In the genomic region with DNA sequence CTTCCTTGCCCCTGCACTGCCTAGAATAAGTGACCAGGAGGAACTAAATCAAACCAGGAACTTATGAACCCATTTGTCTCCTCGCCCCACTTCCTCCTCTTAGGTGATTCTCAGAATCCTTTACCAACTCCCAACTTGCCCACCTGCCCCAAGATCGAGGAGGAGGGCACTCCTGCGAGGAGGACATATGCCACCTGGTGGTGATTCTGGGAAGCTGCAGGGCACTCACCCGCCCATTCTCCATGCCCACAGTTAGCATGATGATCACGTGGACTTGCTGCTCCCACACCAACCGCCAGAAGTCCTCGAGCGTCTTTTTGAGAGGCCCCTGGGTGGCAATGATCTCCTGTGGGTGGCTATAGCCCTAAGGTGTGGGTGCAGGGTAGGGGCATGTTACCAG, we compare ENCODE assay signal across 9 mouse cellular contexts. TPM values are rescaled to one million over a fixed set of nuclear protein-coding genes. Genes with fewer than 3 reads are reported as not detected.
DNase-seq lines count a peak whose midpoint lies in the region; ATAC-seq and TF ChIP-seq lines count a peak whose summit lies in the region.
"Had no signal": no experiment of that assay in that cellular context is flagged by ENCODE, and none has a peak within 500 bp of the region (broad histone marks: within the 10 kb centered on the region; RNA-seq: fewer than 3 reads in every experiment).

No protein-coding gene starts in this region.

- WGBS in kidney, embryonic 14.5 days = 11% methylated on average over 8 of the region's 8 CpGs
- 7% methylated on average over 8 of the region's 8 CpGs for WGBS in lung, adult 2 months

- no peak overlapping the region for H3K4me2 ChIP-seq in kidney, embryonic 14.5 days (replicated peaks; ENCODE audit: low read depth, low read length)

- TF ChIP-seq POLR2A in bone marrow macrophage, adult 2 months (IDR thresholded peaks at IDR 0.05; ENCODE audit: borderline replicate concordance, low read depth, low read length) = no peak
- TF ChIP-seq POLR2A in lung, adult 2 months (IDR thresholded peaks at IDR 0.05; ENCODE audit: borderline replicate concordance, extremely low read depth, low read depth, low read length) = no peak

- H3K4me3 ChIP-seq in kidney, embryonic 14.5 days (ENCODE audit: low read length) = no peak overlapping the region
- no peak overlapping the region for H3K4me3 ChIP-seq in bone marrow macrophage, adult 2 months (ENCODE audit: insufficient read depth, low read length)
- H3K4me3 ChIP-seq in lung, adult 2 months (replicated peaks; ENCODE audit: extremely low read depth, low read depth, low read length) = no peak overlapping the region

- H3K9ac ChIP-seq in kidney, embryonic 14.5 days (ENCODE audit: low read depth, low read length) = no peak overlapping the region

- H3K4me1 ChIP-seq in kidney, embryonic 14.5 days (ENCODE audit: control insufficient read depth, insufficient read depth, low read length) = no peaks in the 10 kb centered on the region
- H3K4me1 ChIP-seq in bone marrow macrophage, adult 2 months (ENCODE audit: control insufficient read depth, insufficient read depth, low read length) = peaks cover 6% of the 10 kb centered on the region
- no peaks in the 10 kb centered on the region for H3K4me1 ChIP-seq in lung, adult 2 months (ENCODE audit: control insufficient read depth, insufficient read depth, low read length)

- no peaks in the 10 kb centered on the region for H3K36me3 ChIP-seq in kidney, embryonic 14.5 days (ENCODE audit: control insufficient read depth, insufficient read depth, low read length)

- H3K27ac ChIP-seq in kidney, embryonic 14.5 days (ENCODE audit: low read depth, low read length) = no peak overlapping the region
- no peak overlapping the region for H3K27ac ChIP-seq in bone marrow macrophage, adult 2 months (ENCODE audit: insufficient read depth, low read depth, low read length)
- H3K27ac ChIP-seq: macrophage had no signal

- peak; percentile 51 for DNase-seq in kidney, adult 18-20 months
- peak; percentile 57 to 67 for DNase-seq in CD8-positive naive resting alpha-beta T cell, adult 2 months (ENCODE audit: low read depth in 2 of 2, low spot score in 2 of 2)
- DNase-seq in lung, adult 2 months = peak; percentile 36
- DNase-seq in retina, postnatal 1 day = peak; percentile 75
- no peak for DNase-seq in heart, postnatal 25 days (ENCODE audit: low spot score)

- intact Hi-C loops in heart, postnatal 25 days (cut with DNase I) = no loop called here

- H3K9me3 ChIP-seq in kidney, embryonic 14.5 days (ENCODE audit: control insufficient read depth, low read length) = no peaks in the 10 kb centered on the region

- no peaks in the 10 kb centered on the region for H3K27me3 ChIP-seq in kidney, embryonic 14.5 days (ENCODE audit: control insufficient read depth, insufficient read depth, low read length)

- no peak; the same call in 1 of the 2 replicates for ATAC-seq in kidney, embryonic 14.5 days (ENCODE audit: low FRiP score, low TSS enrichment)
- peak; percentile 68 to 80 for ATAC-seq in hematopoietic stem cell, adult 5-6 weeks (replicated peaks in 1 of 2; ENCODE audit: insufficient read depth in 1 of 2, low FRiP score in 2 of 2, low TSS enrichment in 1 of 2, low read depth in 1 of 2, poor library complexity in 2 of 2, severe bottlenecking in 2 of 2)

- peak; percentile 88 for TF ChIP-seq CTCF in bone marrow macrophage, adult 2 months (IDR thresholded peaks at IDR 0.05; ENCODE audit: low read depth, low read length)
- peak; percentile 90 for TF ChIP-seq CTCF in lung, adult 2 months (IDR thresholded peaks at IDR 0.05; ENCODE audit: insufficient read depth, low read length)

RNA-seq across cellular contexts. Expression of a gene that starts 7.6 kb away (rescaled TPM):
- polyA plus RNA-seq in kidney, embryonic 14.5 days (2014; fragmentation: Nextera tagmentation; extraction: Ambion mirVana) = 0.66 and 0.81 TPM in 2 replicates
- polyA plus RNA-seq in bone marrow macrophage, adult 2 months (2012; ENCODE audit: insufficient read depth, insufficient read length, missing spikeins) = not detected in 2 replicates
- total RNA-seq in hematopoietic stem cell, adult 5-6 weeks (2017) = not detected in 2 replicates
- 4.1 and 4.7 TPM in 2 replicates for polyA plus RNA-seq in lung, adult 2 months (2012; rRNA removed)
- 10 to 100 TPM; 14.6 to 17.5 TPM for total RNA-seq in heart, postnatal 25 days (2021)
- polyA plus RNA-seq: macrophage had no signal

RNA-seq across cellular contexts. Expression of a gene that starts 19.8 kb away (rescaled TPM):
- polyA plus RNA-seq in kidney, embryonic 14.5 days (2014; fragmentation: Nextera tagmentation; extraction: Ambion mirVana) = 0.66 and 0.83 TPM in 2 replicates
- polyA plus RNA-seq in bone marrow macrophage, adult 2 months (2012; ENCODE audit: insufficient read depth, insufficient read length, missing spikeins) = 42.8 and 49.1 TPM in 2 replicates
- 78.6 and 80.0 TPM in 2 replicates for total RNA-seq in hematopoietic stem cell, adult 5-6 weeks (2017)
- polyA plus RNA-seq in lung, adult 2 months (2012; rRNA removed) = 6.9 and 7.3 TPM in 2 replicates
- under 1 TPM; 0.44 to 0.50 TPM for total RNA-seq in heart, postnatal 25 days (2021)

RNA-seq across cellular contexts. Expression of a gene that starts 34.0 kb away (rescaled TPM):
- 32.0 and 44.5 TPM in 2 replicates for polyA plus RNA-seq in kidney, embryonic 14.5 days (2014; fragmentation: Nextera tagmentation; extraction: Ambion mirVana)
- polyA plus RNA-seq in bone marrow macrophage, adult 2 months (2012; ENCODE audit: insufficient read depth, insufficient read length, missing spikeins) = 204 TPM in 2 replicates
- total RNA-seq in hematopoietic stem cell, adult 5-6 weeks (2017) = 22.3 and 24.4 TPM in 2 replicates
- polyA plus RNA-seq in lung, adult 2 months (2012; rRNA removed) = 66.5 and 84.7 TPM in 2 replicates
- total RNA-seq in heart, postnatal 25 days (2021) = 10 to 100 TPM; 17.9 to 20.3 TPM

RNA-seq across cellular contexts. Expression of a gene that starts 54.8 kb away (rescaled TPM):
- polyA plus RNA-seq in kidney, embryonic 14.5 days (2014; fragmentation: Nextera tagmentation; extraction: Ambion mirVana) = not detected in 2 replicates
- polyA plus RNA-seq in bone marrow macrophage, adult 2 months (2012; ENCODE audit: insufficient read depth, insufficient read length, missing spikeins) = not detected in 2 replicates
- total RNA-seq in hematopoietic stem cell, adult 5-6 weeks (2017) = not detected in 2 replicates
- 0.95 and 2.0 TPM in 2 replicates for polyA plus RNA-seq in lung, adult 2 months (2012; rRNA removed)
- 1 to 10 TPM in 1 of 2 experiments, under 1 TPM in 1; 0.81 to 1.1 TPM for total RNA-seq in heart, postnatal 25 days (2021)
- polyA plus RNA-seq: macrophage had no signal
